9 mouse cellular contexts compared by ENCODE assay signal in genomic region chr14:25116424-25116823, GRCm38 (mm10).
A peak's percentile ranks its signal among the peaks of the same experiment; 100 is the strongest.
DNase-seq lines count a peak whose midpoint lies in the region; TF ChIP-seq lines count a peak whose summit lies in the region.
"Had no signal": no experiment of that assay in that cellular context is flagged by ENCODE, and none has a peak within 500 bp of the region (broad histone marks: within the 10 kb centered on the region; RNA-seq: fewer than 3 reads in every experiment).

No protein-coding gene starts in this region.

- TF ChIP-seq CTCF in lung, adult 2 months (IDR thresholded peaks at IDR 0.05; ENCODE audit: insufficient read depth, low read length): peak; percentile 77

- no peak overlapping the region for H3K4me3 ChIP-seq in lung, adult 2 months (replicated peaks; ENCODE audit: extremely low read depth, low read depth, low read length)
- H3K4me3 ChIP-seq: heart, embryonic 15.5 days had no signal

- H3K4me1 ChIP-seq in lung, adult 2 months (ENCODE audit: control insufficient read depth, insufficient read depth, low read length): no peaks in the 10 kb centered on the region
- H3K4me1 ChIP-seq: heart, embryonic 15.5 days had no signal

- WGBS in lung, adult 2 months: 39% methylated on average over 4 of the region's 4 CpGs

- no peak for TF ChIP-seq POLR2A in lung, adult 2 months (IDR thresholded peaks at IDR 0.05; ENCODE audit: borderline replicate concordance, extremely low read depth, low read depth, low read length)

- peak; percentile 16 for DNase-seq in 3134 (ENCODE audit: extremely low read depth, insufficient read length, low spot score)
- peak; percentile 65 to 72 for DNase-seq in CD8-positive naive resting alpha-beta T cell, adult 2 months (ENCODE audit: low read depth in 2 of 2, low spot score in 2 of 2)
- peak; percentile 30 for DNase-seq in c-Kit-negative CD71-positive TER-119-positive erythroid progenitor cells, embryonic 14.5 days (ENCODE audit: low read depth, low spot score)
- peak; percentile 54 to 65 for DNase-seq in frontal cortex, postnatal 25 days (ENCODE audit: low spot score in 2 of 2)
- DNase-seq in kidney, postnatal 25 days: peak; percentile 80 to 94
- peak; percentile 82 for DNase-seq in lung, adult 2 months
- peak; percentile 70 for DNase-seq in skeletal muscle tissue, adult 2 months (ENCODE audit: low read depth, low spot score)
- DNase-seq in yolk sac, embryonic 10.5 days (ENCODE audit: low spot score): peak; percentile 18

Comparison
In these comparisons a context has a peak if more than half of its experiments do, and no peak if none do; other contexts are left out.
1. DNase-seq: peak in every context shown above with its lines; median percentile 87 in kidney, postnatal 25 days; 82 in lung, adult 2 months; 70 in skeletal muscle tissue, adult 2 months; 68 in CD8-positive naive resting alpha-beta T cell, adult 2 months; 60 in frontal cortex, postnatal 25 days; 30 in c-Kit-negative CD71-positive TER-119-positive erythroid progenitor cells, embryonic 14.5 days; 18 in yolk sac, embryonic 10.5 days; 16 in 3134.